Mouse (Mus musculus): ENCODE measurements around the gene Ttc7b.

DNA sequence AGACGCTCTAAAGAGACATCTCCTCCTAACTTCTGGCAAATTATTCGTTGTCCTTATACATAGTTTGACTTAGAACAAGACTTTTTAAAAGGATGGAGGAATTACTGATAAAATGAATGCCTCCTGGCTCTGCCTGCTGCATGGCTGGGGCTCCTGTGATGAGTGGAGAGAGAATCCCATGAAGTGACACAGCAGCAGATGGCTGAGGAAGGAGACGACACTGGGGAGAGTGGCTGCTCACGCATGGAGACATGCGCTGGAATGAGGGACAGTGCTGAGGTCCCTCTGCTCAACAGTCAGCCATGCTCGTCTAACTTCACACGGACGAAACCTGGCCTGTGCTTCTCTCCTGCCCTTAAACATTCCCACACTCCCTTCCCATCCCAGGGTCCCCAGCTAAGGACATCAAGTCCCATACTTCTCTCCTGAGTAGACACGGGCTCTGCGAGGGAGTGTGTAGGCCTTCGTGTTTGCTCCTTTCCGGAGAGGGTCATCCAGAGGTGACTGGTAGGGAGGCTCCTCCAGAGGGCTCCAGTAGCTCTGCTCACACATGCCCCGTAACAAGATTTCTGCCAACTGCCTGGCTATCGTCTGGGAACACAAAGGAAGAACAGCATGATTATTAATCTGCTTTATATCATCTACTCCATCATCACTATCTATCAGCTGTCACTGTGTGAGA, 105.8 kb downstream of the Ttc7b start:
- TF ChIP-seq CTCF (IDR thresholded peaks at IDR 0.05; ENCODE audit: control insufficient read depth, insufficient read depth, insufficient read length) = no peak
- no peak for TF ChIP-seq FOSL1 (IDR thresholded peaks at IDR 0.05; ENCODE audit: insufficient read depth, low read length, poor library complexity, severe bottlenecking)
- no peak for TF ChIP-seq MYOD1 (IDR thresholded peaks at IDR 0.05; ENCODE audit: control insufficient read depth, insufficient read length, low read depth)
- TF ChIP-seq MAX (IDR thresholded peaks at IDR 0.05) = no peak
- TF ChIP-seq USF1 (IDR thresholded peaks at IDR 0.05; ENCODE audit: low read depth) = no peak
- TF ChIP-seq MYOG (IDR thresholded peaks at IDR 0.05; ENCODE audit: control insufficient read depth, extremely low read depth, insufficient read length) = no peak
- TF ChIP-seq CEBPB (IDR thresholded peaks at IDR 0.05; ENCODE audit: low read depth) = no peak

Data from C2C12 (cell line).